Mouse (Mus musculus) myocyte (in vitro differentiated cells): Measurements from ENCODE around the gene Ric1.

Experiments
- E2F4 ChIP-seq: IDR thresholded peaks from one replicate; pipeline ENCODE4 v1.6.1; 2011; ENCODE audit warnings: mild to moderate bottlenecking, control low read depth, moderate library complexity; ENCODE audit not compliant: insufficient read depth
- MAX ChIP-seq: IDR thresholded peaks from one replicate; pipeline ENCODE4 v1.6.1; 2011; ENCODE audit warnings: low read depth, mild to moderate bottlenecking, control low read depth
- MYOD1 ChIP-seq, 3 experiments: IDR thresholded peaks; one replicate each; pipeline ENCODE4 v1.6.1; 2011; ENCODE audit warnings: control low read depth in 2 of 3, low read depth in 2 of 3, mild to moderate bottlenecking in 2 of 3, moderate library complexity in 1 of 3; ENCODE audit not compliant: insufficient read length in 2 of 3, control insufficient read depth in 1 of 3
- POLR2A ChIP-seq: IDR thresholded peaks from one replicate; pipeline ENCODE4 v1.6.1; 2011; ENCODE audit warnings: low read depth, mild to moderate bottlenecking, control low read depth, moderate library complexity; ENCODE audit not compliant: insufficient read length
- POLR2AphosphoS2 ChIP-seq: IDR thresholded peaks from one replicate; pipeline ENCODE4 v1.6.1; 2011; ENCODE audit warnings: low read depth, control low read depth; ENCODE audit not compliant: insufficient read length
- SRF ChIP-seq: IDR thresholded peaks from one replicate; pipeline ENCODE4 v1.6.1; 2011; ENCODE audit warnings: low read depth; ENCODE audit not compliant: control insufficient read depth, insufficient read length
- TCF12 ChIP-seq: IDR thresholded peaks from one replicate; pipeline ENCODE4 v1.6.1; 2011; ENCODE audit warnings: mild to moderate bottlenecking, control low read depth; ENCODE audit not compliant: poor library complexity, insufficient read depth, severe bottlenecking
- TCF3 ChIP-seq: IDR thresholded peaks from one replicate; pipeline ENCODE4 v1.6.1; 2011; ENCODE audit warnings: low read depth, control low read depth; ENCODE audit not compliant: insufficient read length

DNA sequence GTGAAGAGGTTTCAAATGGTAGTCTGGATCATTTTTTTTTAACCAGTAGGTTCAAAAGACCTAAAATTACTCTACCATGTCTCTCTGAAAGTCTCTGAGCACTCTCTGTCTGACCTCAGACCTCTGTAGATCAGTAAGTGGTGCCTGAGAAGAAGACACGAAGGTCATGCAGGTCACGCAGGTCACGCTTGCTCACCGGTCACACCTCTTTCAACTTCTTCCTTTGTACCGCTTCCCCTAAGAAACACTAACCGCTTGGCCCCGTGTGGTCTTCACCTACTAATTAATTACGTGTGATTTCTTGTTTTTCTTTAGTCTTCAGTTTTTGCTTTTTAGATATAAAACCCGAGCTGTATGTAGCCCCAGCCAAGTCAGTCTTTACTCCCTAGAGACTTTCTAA is 30.6 kb upstream of the Ric1 start:
- TF ChIP-seq TCF12 (no peak), SRF (no peak), MYOD1 (IDR thresholded peaks at IDR 0.05; ENCODE audit: control insufficient read depth in 1 of 3, insufficient read length in 2 of 3, low read depth in 2 of 3) (no peak), POLR2A (no peak), E2F4 (no peak), POLR2AphosphoS2 (no peak), TCF3 (no peak), MAX (no peak)
